Mouse (Mus musculus): ENCODE measurements around the gene Cbfa2t3. TPM values are rescaled to one million over a fixed set of nuclear protein-coding genes. Genes with fewer than 3 reads are reported as not detected.

Gene Cbfa2t3
- polyA plus RNA-seq, 1 experiment from 2014 or later: 4.8 TPM

GRCm38 (mm10) chr8:122610612-122611277, 88.2 kb downstream of the Cbfa2t3 start:
- Histone ChIP-seq H3K9ac (peak overlapping the region; percentile 52), H3K9me3 (no peaks in the 10 kb centered on the region), H3K27me3 (replicated peaks) (no peaks in the 10 kb centered on the region), H3K4me2 (peak overlapping the region; percentile 93), H3K27ac (peak overlapping the region; percentile 63; the same call in 1 of the 2 replicates), H3K4me1 (peaks cover 16% of the 10 kb centered on the region; the same call in 1 of the 2 replicates), H3K4me3 (replicated peaks) (peak overlapping the region; percentile 73), H3K36me3 (no peaks in the 10 kb centered on the region)
- WGBS: 6% methylated on average over 20 of the region's 20 CpGs
- peak; percentile 33; the same call in 1 of the 2 replicates for ATAC-seq (ENCODE audit: insufficient read depth, low FRiP score, low read depth)

DNA sequence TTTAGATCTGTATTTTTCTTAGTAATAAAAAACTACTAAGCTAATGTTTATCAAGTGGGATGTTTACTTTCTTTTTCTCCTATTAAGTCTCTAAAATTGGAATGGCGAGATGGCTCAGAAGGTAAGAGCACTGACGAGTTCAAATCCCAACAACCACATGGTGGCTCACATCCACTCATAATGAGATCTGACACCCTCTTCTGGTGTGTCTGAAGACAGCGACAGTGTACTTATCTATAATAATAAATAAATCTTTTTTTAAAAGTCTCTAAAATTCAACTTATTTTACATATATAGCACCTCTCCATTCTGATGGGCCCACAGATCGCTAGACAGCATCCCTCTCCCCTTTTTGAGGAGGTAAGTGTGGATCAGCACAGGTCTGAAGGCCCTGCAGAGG, 88.7 kb downstream of the Cbfa2t3 start:
- Histone ChIP-seq H3K27ac (no peak overlapping the region), H3K9ac (no peak overlapping the region), H3K36me3 (no peaks in the 10 kb centered on the region), H3K4me1 (peaks cover 12% of the 10 kb centered on the region; the same call in 1 of the 2 replicates), H3K9me3 (no peaks in the 10 kb centered on the region), H3K4me2 (peak overlapping the region; percentile 93; the same call in 1 of the 2 replicates), H3K27me3 (replicated peaks) (no peaks in the 10 kb centered on the region), H3K4me3 (replicated peaks) (peak overlapping the region; percentile 73; the same call in 1 of the 2 replicates)
- 64% methylated on average over 4 of the region's 4 CpGs for WGBS
- no peak for ATAC-seq (ENCODE audit: insufficient read depth, low FRiP score, low read depth)

DNA sequence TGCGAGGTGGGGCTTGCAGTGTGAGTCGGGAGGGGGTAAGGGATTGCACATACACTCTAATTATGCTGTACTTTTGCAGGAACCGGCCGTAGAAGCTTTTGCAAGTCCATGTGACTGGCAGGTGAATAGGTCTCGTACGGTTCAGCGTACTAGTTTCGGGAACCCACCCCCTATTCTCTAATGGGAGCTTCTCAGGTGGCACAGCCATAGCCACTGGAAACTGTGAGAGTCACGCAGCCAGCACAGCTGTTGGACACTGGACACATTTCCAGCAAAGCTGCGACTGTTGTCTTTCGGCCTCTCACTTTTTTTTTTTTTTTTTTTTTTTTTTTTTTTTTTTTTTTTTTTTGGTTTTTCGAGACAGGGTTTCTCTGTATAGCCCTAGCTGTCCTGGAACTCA, 92.1 kb downstream of the Cbfa2t3 start:
- peaks cover 5% of the 10 kb centered on the region; the same call in 1 of the 2 replicates for H3K4me1 ChIP-seq
- no peaks in the 10 kb centered on the region for H3K27me3 ChIP-seq (replicated peaks)
- H3K9me3 ChIP-seq: no peaks in the 10 kb centered on the region
- no peak overlapping the region for H3K9ac ChIP-seq
- H3K4me3 ChIP-seq (replicated peaks): no peak overlapping the region
- H3K4me2 ChIP-seq: no peak overlapping the region
- WGBS: 81% methylated on average over 11 of the region's 12 CpGs
- no peaks in the 10 kb centered on the region for H3K36me3 ChIP-seq
- H3K27ac ChIP-seq: no peak overlapping the region
- ATAC-seq (ENCODE audit: insufficient read depth, low FRiP score, low read depth): no peak

DNA sequence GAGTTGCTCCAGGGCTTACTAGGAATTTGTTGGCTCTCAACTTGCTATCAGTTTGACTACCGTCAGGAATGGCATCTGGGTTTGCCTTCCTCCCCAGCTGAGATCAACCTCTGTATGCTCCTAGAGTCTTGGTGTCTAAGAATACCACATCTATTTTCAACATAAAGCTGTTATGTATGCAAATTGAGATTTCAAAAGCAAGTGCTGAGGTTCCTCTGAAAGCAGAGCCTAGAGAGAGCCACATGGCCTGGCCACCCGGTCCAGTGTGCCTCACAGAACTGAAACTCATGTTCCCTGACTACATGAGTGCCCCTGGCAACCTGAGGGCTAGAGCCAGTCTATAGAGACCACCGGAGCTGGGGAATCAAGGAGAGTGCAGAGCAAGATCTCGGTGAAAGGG, 93.5 kb downstream of the Cbfa2t3 start:
- Histone ChIP-seq H3K27me3 (replicated peaks) (no peaks in the 10 kb centered on the region), H3K9ac (no peak overlapping the region)
- ATAC-seq (ENCODE audit: insufficient read depth, low FRiP score, low read depth): no peak

DNA sequence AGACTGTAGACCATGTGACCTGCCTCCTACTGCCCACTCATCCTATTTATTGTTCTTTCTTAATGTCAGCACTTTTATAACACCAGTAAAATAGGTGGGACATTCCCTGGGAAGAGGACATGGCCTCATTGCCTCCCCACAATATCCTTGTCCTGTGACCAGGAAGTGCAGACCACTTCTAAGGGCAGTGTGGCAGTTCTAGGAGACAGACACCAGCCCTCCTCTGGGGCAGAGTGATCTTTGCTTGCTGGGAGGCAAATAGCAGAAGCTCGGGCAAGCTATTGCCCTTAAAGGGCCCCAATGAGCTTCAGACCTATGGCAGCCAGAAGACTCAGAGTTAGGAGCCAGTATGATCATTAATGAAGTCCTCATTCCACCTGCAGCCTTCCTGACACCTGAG, 94.3 kb downstream of the Cbfa2t3 start:
- H3K4me1 ChIP-seq: no peaks in the 10 kb centered on the region
- no peak overlapping the region for H3K4me2 ChIP-seq
- no peaks in the 10 kb centered on the region for H3K27me3 ChIP-seq (replicated peaks)
- no peak overlapping the region for H3K9ac ChIP-seq
- H3K27ac ChIP-seq: no peak overlapping the region
- no peak for ATAC-seq (ENCODE audit: insufficient read depth, low FRiP score, low read depth)
- no peak overlapping the region for H3K4me3 ChIP-seq (replicated peaks)
- H3K9me3 ChIP-seq: no peaks in the 10 kb centered on the region
- WGBS: 50% methylated on average over 1 of the region's 1 CpGs
- 0 out of 2 replicates have a peak, but pooled peaks cover 3% of the 10 kb centered on the region for H3K36me3 ChIP-seq

More for the DNA sequence above, 93.5 kb downstream of the Cbfa2t3 start:
- Histone ChIP-seq H3K36me3 (no peaks in the 10 kb centered on the region), H3K4me3 (replicated peaks) (no peak overlapping the region), H3K9me3 (no peaks in the 10 kb centered on the region), H3K27ac (no peak overlapping the region), H3K4me1 (no peaks in the 10 kb centered on the region), H3K4me2 (no peak overlapping the region)
- 75% methylated on average over 4 of the region's 4 CpGs for WGBS

DNA sequence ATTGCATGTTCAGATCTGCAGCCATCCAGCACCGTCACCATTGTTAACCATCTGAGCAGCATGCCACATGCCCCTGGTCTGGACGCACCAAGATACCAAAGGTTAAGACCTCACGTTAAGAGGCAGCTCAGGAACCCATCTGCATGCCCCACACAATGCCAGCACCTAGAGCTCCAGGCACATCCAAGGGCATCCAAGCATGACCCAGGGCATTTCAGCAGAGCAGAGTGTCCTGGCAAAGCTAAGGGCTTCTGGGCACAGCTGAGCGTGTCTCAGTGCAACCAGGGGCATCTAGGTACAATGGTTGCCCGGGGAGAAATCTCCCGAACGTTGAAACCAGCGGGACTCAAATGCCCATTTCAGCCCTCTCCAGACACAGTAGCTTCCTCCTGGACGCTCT, 98.2 kb downstream of the Cbfa2t3 start:
- Histone ChIP-seq H3K36me3 (0 out of 2 replicates have a peak, but pooled peaks cover 3% of the 10 kb centered on the region), H3K4me2 (no peak overlapping the region), H3K27ac (no peak overlapping the region), H3K9ac (no peak overlapping the region), H3K27me3 (replicated peaks) (no peaks in the 10 kb centered on the region), H3K9me3 (no peaks in the 10 kb centered on the region), H3K4me1 (no peaks in the 10 kb centered on the region), H3K4me3 (replicated peaks) (no peak overlapping the region)
- 97% methylated on average over 9 of the region's 9 CpGs for WGBS
- no peak for ATAC-seq (ENCODE audit: insufficient read depth, low FRiP score, low read depth)

DNA sequence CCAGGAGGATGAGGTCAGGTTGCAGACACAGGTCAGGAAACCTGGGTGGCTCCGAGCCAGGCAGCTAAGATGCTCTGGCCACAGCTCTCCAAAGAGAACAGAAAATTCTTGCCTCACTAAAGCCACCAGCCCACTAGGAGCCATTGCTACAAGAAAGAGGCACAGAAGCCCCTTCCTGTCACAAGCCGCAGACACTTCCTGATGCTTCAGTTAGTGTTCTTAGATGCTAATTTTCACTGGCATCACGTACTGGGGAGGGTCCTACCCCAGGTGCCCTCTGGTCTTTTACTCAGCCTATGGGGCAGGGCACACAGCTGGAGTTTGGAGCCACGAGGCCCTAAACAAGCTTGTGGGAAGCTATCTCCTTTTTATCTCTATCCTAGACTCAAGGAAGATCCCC, 102.9 kb downstream of the Cbfa2t3 start:
- Histone ChIP-seq H3K9me3 (no peaks in the 10 kb centered on the region), H3K4me2 (no peak overlapping the region), H3K27ac (no peak overlapping the region), H3K27me3 (replicated peaks) (no peaks in the 10 kb centered on the region), H3K36me3 (0 out of 2 replicates have a peak, but pooled peaks cover 3% of the 10 kb centered on the region), H3K9ac (no peak overlapping the region), H3K4me3 (replicated peaks) (no peak overlapping the region), H3K4me1 (no peaks in the 10 kb centered on the region)
- ATAC-seq (ENCODE audit: insufficient read depth, low FRiP score, low read depth): no peak
- WGBS: 62% methylated on average over 4 of the region's 4 CpGs

DNA sequence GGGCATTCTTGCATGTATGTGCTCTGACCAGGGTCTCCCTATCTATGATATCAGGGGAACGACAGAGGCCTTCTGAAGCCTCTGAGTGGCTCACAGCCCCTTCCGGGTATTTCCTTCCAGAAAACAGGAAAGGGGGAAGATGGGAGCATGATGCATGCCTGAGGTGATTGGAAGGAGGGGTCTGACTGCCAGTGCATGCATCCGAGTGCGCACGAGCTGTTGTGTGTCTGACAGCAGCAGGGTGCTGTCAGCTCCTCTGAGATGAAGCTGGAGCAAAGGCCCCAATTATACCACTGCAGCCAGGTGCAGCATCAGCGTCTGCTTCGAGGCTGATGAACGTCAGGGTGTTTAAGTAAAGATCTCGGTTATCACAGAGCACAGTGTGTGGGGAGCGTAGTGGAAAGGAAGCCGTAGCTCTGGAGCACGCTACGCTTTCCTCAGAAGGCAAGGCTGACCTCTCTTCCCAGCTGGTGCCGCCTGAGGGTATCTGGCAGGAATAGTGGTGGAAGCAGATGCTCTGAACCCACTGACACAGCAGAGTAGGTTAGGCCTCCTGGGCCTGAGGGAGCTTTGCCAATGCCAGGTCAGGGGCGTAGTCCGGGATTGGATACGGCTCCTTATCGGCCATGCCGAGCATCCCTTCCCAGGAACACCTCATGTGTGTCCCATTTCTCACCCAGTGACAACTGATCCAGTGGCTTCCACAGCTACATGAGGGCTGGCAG, 105.0 kb downstream of the Cbfa2t3 start:
- Histone ChIP-seq H3K27ac (no peak overlapping the region), H3K4me2 (no peak overlapping the region), H3K9me3 (no peaks in the 10 kb centered on the region), H3K9ac (no peak overlapping the region), H3K27me3 (replicated peaks) (no peaks in the 10 kb centered on the region), H3K36me3 (no peaks in the 10 kb centered on the region), H3K4me3 (replicated peaks) (no peak overlapping the region), H3K4me1 (no peaks in the 10 kb centered on the region)
- WGBS: 77% methylated on average over 19 of the region's 19 CpGs
- no peak for ATAC-seq (ENCODE audit: insufficient read depth, low FRiP score, low read depth)

DNA sequence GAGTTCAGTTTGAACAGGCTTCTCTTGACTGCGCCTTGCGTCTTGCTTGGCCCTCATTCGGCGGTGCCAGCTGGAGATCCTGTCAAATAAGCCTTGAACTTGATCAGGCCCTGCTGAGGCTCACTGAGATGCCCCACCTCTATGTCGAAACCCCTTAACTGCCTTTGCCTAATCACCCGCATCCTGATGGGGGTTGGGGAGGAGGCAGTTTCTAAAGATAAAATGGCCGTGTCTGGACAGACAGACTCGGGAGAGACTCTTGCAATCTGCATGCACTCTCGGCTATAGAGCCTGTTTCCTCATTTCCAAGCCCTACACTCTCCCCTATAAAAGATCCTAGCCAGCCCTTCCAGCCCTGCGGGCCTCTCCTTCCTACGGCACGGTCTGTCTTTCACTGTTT, 105.7 kb downstream of the Cbfa2t3 start:
- Histone ChIP-seq H3K27ac (no peak overlapping the region), H3K9ac (no peak overlapping the region), H3K9me3 (no peaks in the 10 kb centered on the region), H3K4me1 (no peaks in the 10 kb centered on the region), H3K36me3 (no peaks in the 10 kb centered on the region), H3K4me3 (replicated peaks) (no peak overlapping the region), H3K27me3 (replicated peaks) (no peaks in the 10 kb centered on the region), H3K4me2 (no peak overlapping the region)
- WGBS: 62% methylated on average over 12 of the region's 12 CpGs
- no peak for ATAC-seq (ENCODE audit: insufficient read depth, low FRiP score, low read depth)

DNA sequence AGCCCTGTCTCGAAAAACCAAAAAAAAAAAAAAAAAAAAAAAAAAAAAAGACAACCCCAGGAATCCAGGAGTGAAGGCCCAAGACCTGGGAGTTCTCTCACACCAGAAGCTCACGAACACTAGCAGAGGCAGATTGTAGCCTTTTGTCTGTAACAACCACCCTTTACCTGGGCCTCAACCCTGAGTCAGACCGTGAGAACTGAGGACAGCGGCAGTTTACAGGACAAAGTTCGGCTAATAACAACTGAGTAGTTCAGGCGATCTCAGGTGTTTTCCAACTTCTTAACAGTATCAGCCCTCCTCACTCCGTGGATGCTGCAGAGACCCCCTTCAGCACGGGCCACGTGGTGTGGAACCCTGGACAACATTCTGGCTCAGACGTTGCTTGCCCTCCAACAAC, 112.2 kb downstream of the Cbfa2t3 start:
- no peak overlapping the region for H3K4me3 ChIP-seq (replicated peaks)
- H3K27ac ChIP-seq: peak overlapping the region; percentile 21; the same call in 1 of the 2 replicates
- peaks cover 6% of the 10 kb centered on the region; the same call in 1 of the 2 replicates for H3K4me1 ChIP-seq
- WGBS: 73% methylated on average over 10 of the region's 10 CpGs
- no peaks in the 10 kb centered on the region for H3K9me3 ChIP-seq
- H3K27me3 ChIP-seq (replicated peaks): no peaks in the 10 kb centered on the region
- no peak overlapping the region for H3K4me2 ChIP-seq
- no peak for ATAC-seq (ENCODE audit: insufficient read depth, low FRiP score, low read depth)
- no peak overlapping the region for H3K9ac ChIP-seq
- H3K36me3 ChIP-seq: no peaks in the 10 kb centered on the region

GRCm38 (mm10) chr8:122586171-122586570, 112.7 kb downstream of the Cbfa2t3 start:
- Histone ChIP-seq H3K9ac (no peak overlapping the region), H3K4me1 (peaks cover 7% of the 10 kb centered on the region; the same call in 1 of the 2 replicates), H3K36me3 (no peaks in the 10 kb centered on the region), H3K4me2 (no peak overlapping the region), H3K9me3 (no peaks in the 10 kb centered on the region), H3K4me3 (replicated peaks) (no peak overlapping the region), H3K27me3 (replicated peaks) (no peaks in the 10 kb centered on the region), H3K27ac (peak overlapping the region; percentile 44; the same call in 1 of the 2 replicates)
- ATAC-seq (ENCODE audit: insufficient read depth, low FRiP score, low read depth): no peak
- 72% methylated on average over 7 of the region's 7 CpGs for WGBS

- no peak for ATAC-seq (ENCODE audit: insufficient read depth, low FRiP score, low read depth)
- H3K9me3 ChIP-seq: no peaks in the 10 kb centered on the region
- H3K4me3 ChIP-seq (replicated peaks): no peak overlapping the region
- H3K9ac ChIP-seq: no peak overlapping the region
- no peaks in the 10 kb centered on the region for H3K36me3 ChIP-seq
- peak overlapping the region; percentile 44; the same call in 1 of the 2 replicates for H3K27ac ChIP-seq
- H3K4me2 ChIP-seq: no peak overlapping the region
- H3K27me3 ChIP-seq (replicated peaks): no peaks in the 10 kb centered on the region
- H3K4me1 ChIP-seq: peaks cover 12% of the 10 kb centered on the region
- WGBS: 33% methylated on average over 14 of the region's 14 CpGs
Observed at GRCm38 (mm10) chr8:122585411-122585891, 113.5 kb downstream of the Cbfa2t3 start.

Measured in stomach, embryonic 15.5 days (tissue).